Mouse (Mus musculus): ENCODE measurements at regions not wholly inside any gene's neighbourhood (a gene's known extent, or its start where the extent isn't known, plus 50 kb on each side); places are given as distances from the start of the nearest gene placed in this dataset.
A peak's percentile ranks its signal among the peaks of the same experiment; 100 is the strongest.

GRCm38 (mm10) chr7:40666625-40667024 is 231.5 kb upstream of the Vstm2b start:
- no peaks in the 10 kb centered on the region for H3K9me3 ChIP-seq (ENCODE audit: control insufficient read depth, insufficient read depth, low read depth, low read length)
- H3K27ac ChIP-seq (ENCODE audit: insufficient read depth, low read depth, low read length, poor library complexity, severe bottlenecking), result no peak overlapping the region
- H3K4me1 ChIP-seq (ENCODE audit: control insufficient read depth in 2 of 2, insufficient read depth in 2 of 2, low read length in 2 of 2, poor library complexity in 1 of 2), result no peaks in the 10 kb centered on the region
- TF ChIP-seq MAFK (IDR thresholded peaks at IDR 0.05; ENCODE audit: insufficient read depth, low read depth, low read length) (no peak), ZC3H11A (IDR thresholded peaks at IDR 0.05; ENCODE audit: borderline replicate concordance, low read depth, low read length) (no peak), ZNF384 (IDR thresholded peaks at IDR 0.05; ENCODE audit: low read depth, low read length) (no peak), HCFC1 (IDR thresholded peaks at IDR 0.05; ENCODE audit: borderline replicate concordance, insufficient read depth, low read length) (no peak), CHD2 (IDR thresholded peaks at IDR 0.05; ENCODE audit: low read depth, low read length) (no peak)
- no peak for DNase-seq (ENCODE audit: low read depth, low spot score)
- H3K36me3 ChIP-seq (ENCODE audit: control insufficient read depth, insufficient read depth, low read length, poor library complexity, severe bottlenecking), result no peaks in the 10 kb centered on the region; the same call in 1 of the 2 replicates
- no peak overlapping the region for H3K9ac ChIP-seq (ENCODE audit: insufficient read depth, low read depth, low read length, poor library complexity, severe bottlenecking)
- in situ Hi-C loops (cut with MboI; ENCODE audit: low sequenced_read_pairs in 2 of 2, unreplicated experiment in 2 of 2), result loop anchor here (25.0 kb wide), 2 partner anchors 354 to 804 kb away; no protein-coding TSS in a partner anchor
- no peak overlapping the region for H3K4me3 ChIP-seq (ENCODE audit: insufficient read depth in 1 of 2, low read depth in 1 of 2, low read length in 2 of 2, poor library complexity in 1 of 2, severe bottlenecking in 1 of 2)

GRCm38 (mm10) chr7:40670401-40670800 is 227.7 kb upstream of the Vstm2b start:
- Histone ChIP-seq H3K4me3 (ENCODE audit: insufficient read depth in 1 of 2, low read depth in 1 of 2, low read length in 2 of 2, poor library complexity in 1 of 2, severe bottlenecking in 1 of 2) (no peak overlapping the region), H3K9me3 (ENCODE audit: control insufficient read depth, insufficient read depth, low read depth, low read length) (no peaks in the 10 kb centered on the region), H3K36me3 (ENCODE audit: control insufficient read depth, insufficient read depth, low read length, poor library complexity, severe bottlenecking) (no peaks in the 10 kb centered on the region), H3K27ac (ENCODE audit: insufficient read depth, low read depth, low read length, poor library complexity, severe bottlenecking) (no peak overlapping the region), H3K4me1 (ENCODE audit: control insufficient read depth in 2 of 2, insufficient read depth in 2 of 2, low read length in 2 of 2, poor library complexity in 1 of 2) (no peaks in the 10 kb centered on the region), H3K9ac (ENCODE audit: insufficient read depth, low read depth, low read length, poor library complexity, severe bottlenecking) (no peak overlapping the region)
- DNase-seq (ENCODE audit: low read depth, low spot score), result no peak
- no peak for TF ChIP-seq ZNF384 (IDR thresholded peaks at IDR 0.05; ENCODE audit: low read depth, low read length)
- no peak for TF ChIP-seq MAFK (IDR thresholded peaks at IDR 0.05; ENCODE audit: insufficient read depth, low read depth, low read length)
- no peak for TF ChIP-seq HCFC1 (IDR thresholded peaks at IDR 0.05; ENCODE audit: borderline replicate concordance, insufficient read depth, low read length)
- TF ChIP-seq ZC3H11A (IDR thresholded peaks at IDR 0.05; ENCODE audit: borderline replicate concordance, low read depth, low read length), result no peak
- no peak for TF ChIP-seq CHD2 (IDR thresholded peaks at IDR 0.05; ENCODE audit: low read depth, low read length)
- in situ Hi-C loops (cut with MboI; ENCODE audit: low sequenced_read_pairs in 2 of 2, unreplicated experiment in 2 of 2), result loop anchor here (25.0 kb wide), 2 partner anchors 358 to 808 kb away; no protein-coding TSS in a partner anchor

GRCm38 (mm10) chr7:40671068-40671467 is 227.1 kb upstream of the Vstm2b start:
- in situ Hi-C loops (cut with MboI; ENCODE audit: low sequenced_read_pairs in 2 of 2, unreplicated experiment in 2 of 2), result loop anchor here (25.0 kb wide), 2 partner anchors 359 to 809 kb away; no protein-coding TSS in a partner anchor
- H3K9me3 ChIP-seq (ENCODE audit: control insufficient read depth, insufficient read depth, low read depth, low read length), result no peaks in the 10 kb centered on the region
- H3K36me3 ChIP-seq (ENCODE audit: control insufficient read depth, insufficient read depth, low read length, poor library complexity, severe bottlenecking), result no peaks in the 10 kb centered on the region
- peak; percentile 43 for DNase-seq (ENCODE audit: low read depth, low spot score)
- no peak overlapping the region for H3K27ac ChIP-seq (ENCODE audit: insufficient read depth, low read depth, low read length, poor library complexity, severe bottlenecking)
- H3K9ac ChIP-seq (ENCODE audit: insufficient read depth, low read depth, low read length, poor library complexity, severe bottlenecking), result no peak overlapping the region
- no peak overlapping the region for H3K4me3 ChIP-seq (ENCODE audit: insufficient read depth in 1 of 2, low read depth in 1 of 2, low read length in 2 of 2, poor library complexity in 1 of 2, severe bottlenecking in 1 of 2)
- H3K4me1 ChIP-seq (ENCODE audit: control insufficient read depth in 2 of 2, insufficient read depth in 2 of 2, low read length in 2 of 2, poor library complexity in 1 of 2), result no peaks in the 10 kb centered on the region
- TF ChIP-seq ZC3H11A (IDR thresholded peaks at IDR 0.05; ENCODE audit: borderline replicate concordance, low read depth, low read length) (no peak), MAFK (IDR thresholded peaks at IDR 0.05; ENCODE audit: insufficient read depth, low read depth, low read length) (no peak), HCFC1 (IDR thresholded peaks at IDR 0.05; ENCODE audit: borderline replicate concordance, insufficient read depth, low read length) (no peak), CHD2 (IDR thresholded peaks at IDR 0.05; ENCODE audit: low read depth, low read length) (no peak), ZNF384 (IDR thresholded peaks at IDR 0.05; ENCODE audit: low read depth, low read length) (no peak)

- H3K4me1 ChIP-seq (ENCODE audit: control insufficient read depth in 2 of 2, insufficient read depth in 2 of 2, low read length in 2 of 2, poor library complexity in 1 of 2), result no peaks in the 10 kb centered on the region
- in situ Hi-C loops (cut with MboI; ENCODE audit: low sequenced_read_pairs in 2 of 2, unreplicated experiment in 2 of 2), result loop anchor here (25.0 kb wide), 2 partner anchors 360 to 810 kb away; no protein-coding TSS in a partner anchor
- TF ChIP-seq HCFC1 (IDR thresholded peaks at IDR 0.05; ENCODE audit: borderline replicate concordance, insufficient read depth, low read length), result no peak
- TF ChIP-seq ZNF384 (IDR thresholded peaks at IDR 0.05; ENCODE audit: low read depth, low read length), result no peak
- no peak for TF ChIP-seq ZC3H11A (IDR thresholded peaks at IDR 0.05; ENCODE audit: borderline replicate concordance, low read depth, low read length)
- no peak for TF ChIP-seq CHD2 (IDR thresholded peaks at IDR 0.05; ENCODE audit: low read depth, low read length)
- TF ChIP-seq MAFK (IDR thresholded peaks at IDR 0.05; ENCODE audit: insufficient read depth, low read depth, low read length), result no peak
- DNase-seq (ENCODE audit: low read depth, low spot score), result no peak
- no peaks in the 10 kb centered on the region for H3K36me3 ChIP-seq (ENCODE audit: control insufficient read depth, insufficient read depth, low read length, poor library complexity, severe bottlenecking)
- no peak overlapping the region for H3K27ac ChIP-seq (ENCODE audit: insufficient read depth, low read depth, low read length, poor library complexity, severe bottlenecking)
- H3K9me3 ChIP-seq (ENCODE audit: control insufficient read depth, insufficient read depth, low read depth, low read length), result no peaks in the 10 kb centered on the region
- no peak overlapping the region for H3K9ac ChIP-seq (ENCODE audit: insufficient read depth, low read depth, low read length, poor library complexity, severe bottlenecking)
- H3K4me3 ChIP-seq (ENCODE audit: insufficient read depth in 1 of 2, low read depth in 1 of 2, low read length in 2 of 2, poor library complexity in 1 of 2, severe bottlenecking in 1 of 2), result no peak overlapping the region
Measured at GRCm38 (mm10) chr7:40672348-40672747, 225.8 kb upstream of the Vstm2b start.
